Mouse (Mus musculus) WW6 (cell line): ENCODE results near the gene Fmod.

Experiments
- DNase-seq: peaks from one replicate; pipeline ENCODE4 v3.0.0-alpha.2; 2013; ENCODE audit warnings: low read depth, low spot score

Fmod gene

DNA sequence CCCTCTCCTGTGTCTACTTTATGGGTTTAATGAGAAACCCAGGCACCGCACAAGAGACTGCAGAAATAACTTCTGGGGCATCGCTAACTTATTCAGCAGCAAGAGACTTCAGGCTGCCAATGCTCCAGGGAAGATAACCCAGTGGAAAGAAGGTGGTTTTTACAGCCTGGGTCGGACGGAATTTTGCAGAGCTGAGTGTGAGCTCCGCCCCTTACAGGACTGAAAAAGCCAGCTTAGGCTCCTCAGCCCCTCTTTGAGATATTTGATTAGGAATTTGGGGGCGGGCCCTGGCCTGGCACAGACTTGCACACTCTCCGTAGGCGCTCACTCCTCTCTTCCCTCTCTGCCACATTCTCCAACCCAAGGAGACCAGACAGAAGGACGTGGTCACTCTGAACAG is at the start of gene Fmod:
TSS of gene Fmod (plus strand) at position 83 of the 400 bp plus-strand sequence.
- DNase-seq: no peak

GRCm38 (mm10) chr1:133988845-133989244 is 48.2 kb upstream of the Fmod start:
- no peak for DNase-seq

DNA sequence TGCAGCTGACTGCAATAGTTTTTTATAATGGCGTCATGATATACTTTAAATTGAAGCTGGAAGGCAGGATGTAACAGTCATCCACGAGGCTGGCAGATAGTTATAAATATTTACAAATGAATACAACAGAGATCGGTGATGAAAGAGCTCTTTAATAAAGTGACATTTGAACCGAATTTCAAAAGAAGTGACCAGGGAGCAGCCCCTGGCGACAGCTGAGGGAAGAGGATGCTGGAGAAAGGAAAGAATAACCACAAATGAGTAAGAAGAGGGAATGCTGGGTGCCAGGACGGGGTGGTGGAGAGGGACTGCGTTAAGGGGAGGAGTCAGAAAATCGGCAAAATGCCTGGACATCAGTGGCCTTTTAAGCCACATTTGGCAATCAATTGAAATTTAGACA is 45.8 kb upstream of the Fmod start:
- no peak for DNase-seq

GRCm38 (mm10) chr1:134005490-134005889 is 31.6 kb upstream of the Fmod start:
- no peak for DNase-seq

- DNase-seq: no peak
Observed at GRCm38 (mm10) chr1:134006105-134006764, 30.8 kb upstream of the Fmod start.

DNA sequence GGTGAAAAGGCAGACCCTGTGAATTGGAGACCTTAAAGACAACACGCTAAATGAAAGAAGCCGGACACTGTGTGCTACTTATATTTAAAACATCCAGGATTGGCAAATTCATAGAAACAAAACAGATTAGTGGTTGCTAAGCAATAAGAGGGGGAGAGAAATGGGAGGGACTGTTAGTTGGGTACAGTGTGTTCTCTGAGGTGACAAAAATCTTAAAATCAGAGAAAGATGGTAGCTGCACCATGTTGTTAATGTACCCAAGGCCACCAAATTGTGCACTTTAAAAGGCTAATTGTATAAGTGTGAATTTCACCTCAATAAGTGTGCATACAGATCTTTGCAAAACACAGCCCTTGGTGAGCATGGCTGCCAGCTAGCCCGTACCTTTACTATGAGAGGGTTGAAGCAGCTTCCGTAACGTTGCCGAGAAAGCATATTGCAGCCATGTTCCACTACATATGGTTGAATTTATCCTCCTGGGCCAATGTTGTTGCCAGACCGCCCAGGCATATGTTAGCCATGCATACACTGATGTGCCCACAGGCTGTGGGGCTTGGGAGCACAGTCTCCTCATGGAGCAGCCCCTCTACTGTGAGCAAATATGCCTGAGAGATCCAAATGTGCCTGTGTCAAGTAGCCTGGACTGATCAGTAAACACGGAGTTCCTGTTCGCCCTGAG is 12.6 kb upstream of the Fmod start:
- no peak for DNase-seq

DNA sequence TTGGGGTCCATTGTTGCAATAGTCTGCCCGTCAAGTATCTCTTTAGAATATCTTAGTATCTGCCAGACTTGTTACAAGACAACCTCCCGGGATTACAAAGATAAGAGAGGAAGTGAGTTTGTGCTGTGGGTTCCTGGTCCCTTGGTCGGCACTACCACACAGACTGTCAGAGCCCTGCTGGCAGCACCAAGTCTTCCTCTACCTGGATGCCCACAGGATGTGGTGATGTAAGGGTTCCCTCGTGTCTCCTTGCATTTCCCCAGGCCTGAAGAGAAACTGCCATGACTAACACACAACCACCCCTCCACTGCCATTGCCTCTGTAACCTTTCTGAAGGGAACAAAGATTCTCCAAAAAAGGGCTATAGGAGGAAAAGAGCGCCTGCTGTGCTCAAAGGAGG is 11.1 kb upstream of the Fmod start:
- no peak for DNase-seq

DNA sequence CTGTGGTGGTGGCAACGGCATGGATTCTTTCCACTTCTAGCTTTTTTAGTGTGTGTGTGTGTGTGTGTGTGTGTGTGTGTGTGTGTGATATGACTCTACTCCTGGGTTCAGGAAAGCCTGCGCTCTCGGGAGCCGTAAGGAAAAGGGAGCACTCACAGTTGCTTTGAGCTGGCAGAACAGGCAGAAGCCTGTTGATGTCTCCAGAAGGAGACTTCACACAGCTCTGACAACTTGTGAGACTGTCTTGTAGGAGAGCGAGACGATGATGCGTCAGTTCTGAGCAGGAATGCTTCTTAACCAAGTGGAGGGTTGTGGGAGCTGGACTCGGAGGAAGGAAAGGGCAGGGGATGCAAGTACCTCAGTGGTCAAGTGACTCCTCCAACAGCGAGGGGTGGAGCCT is 10.3 kb upstream of the Fmod start:
- DNase-seq: no peak

GRCm38 (mm10) chr1:134028161-134028846 is 8.8 kb upstream of the Fmod start:
- DNase-seq: no peak

GRCm38 (mm10) chr1:134036492-134036891 is 562 bp upstream of the Fmod start:
- no peak for DNase-seq

DNA sequence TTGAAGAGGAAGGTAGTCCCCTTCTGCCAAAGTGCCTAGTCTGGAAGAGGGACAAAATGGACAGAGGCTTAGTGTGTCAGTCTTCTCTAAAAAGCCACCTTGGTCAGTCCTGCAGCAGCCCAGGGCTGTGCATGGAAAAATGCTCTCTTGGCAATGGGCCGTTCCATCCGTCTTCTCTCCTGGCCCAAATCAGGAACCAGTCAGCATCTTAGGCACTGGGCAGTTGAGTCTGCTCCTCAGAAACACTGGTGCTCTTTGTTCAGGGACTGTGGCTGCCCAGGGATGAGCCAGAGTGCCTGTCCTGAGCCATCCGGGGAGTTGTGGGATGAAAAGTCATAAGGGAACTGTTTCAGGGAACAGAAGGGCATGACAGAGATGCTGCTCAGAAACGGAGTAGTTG is 1.3 kb downstream of the Fmod start:
- DNase-seq: no peak

- no peak for DNase-seq
Observed at GRCm38 (mm10) chr1:134039361-134039760, 2.3 kb downstream of the Fmod start.

- no peak for DNase-seq
Observed at GRCm38 (mm10) chr1:134041900-134042299, 4.8 kb downstream of the Fmod start.

DNA sequence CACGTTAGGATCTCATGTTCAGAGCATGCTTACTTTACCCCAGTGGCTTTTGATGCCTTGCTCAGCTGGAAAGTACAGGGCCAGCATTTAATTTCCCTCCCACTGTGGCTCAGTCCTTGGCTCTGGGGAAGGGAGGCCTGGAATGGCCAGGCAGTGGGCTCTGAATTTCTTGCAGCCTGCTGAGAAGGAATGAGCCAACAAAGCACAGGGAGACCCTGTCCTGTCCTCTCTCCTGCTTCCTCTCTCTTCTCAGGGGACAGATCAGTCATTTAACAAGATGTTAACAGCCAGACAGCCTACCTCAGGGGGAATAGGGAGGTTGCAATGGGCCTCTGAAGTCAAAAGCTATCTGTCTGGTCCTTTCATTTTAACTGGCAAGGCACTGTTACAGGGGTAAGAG is 5.3 kb downstream of the Fmod start:
- no peak for DNase-seq

DNA sequence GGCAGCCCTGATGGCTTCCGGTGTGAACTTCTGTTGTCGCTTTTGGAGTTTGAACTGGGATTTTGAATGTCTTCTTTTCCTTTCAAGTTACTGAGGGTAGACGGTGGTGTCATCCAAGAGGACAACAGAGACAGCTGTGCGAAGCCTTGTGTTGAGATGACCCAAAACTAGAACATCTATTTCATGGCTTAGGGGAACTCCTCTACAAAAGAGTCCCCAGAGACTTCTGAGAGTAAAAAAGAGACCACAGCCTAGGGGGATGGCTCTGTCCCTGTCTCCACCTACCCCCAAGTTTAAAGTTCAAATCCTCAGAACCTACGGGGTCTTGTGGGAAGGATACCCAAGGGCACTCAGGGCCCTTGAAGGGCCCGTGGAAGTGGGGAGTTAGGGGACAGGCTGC is 7.8 kb downstream of the Fmod start:
- no peak for DNase-seq

- DNase-seq: no peak
Observed at GRCm38 (mm10) chr1:134045971-134046370, 8.9 kb downstream of the Fmod start.

GRCm38 (mm10) chr1:134046387-134046786 is 9.3 kb downstream of the Fmod start:
- no peak for DNase-seq

GRCm38 (mm10) chr1:134047431-134047830 is 10.4 kb downstream of the Fmod start:
- no peak for DNase-seq

DNA sequence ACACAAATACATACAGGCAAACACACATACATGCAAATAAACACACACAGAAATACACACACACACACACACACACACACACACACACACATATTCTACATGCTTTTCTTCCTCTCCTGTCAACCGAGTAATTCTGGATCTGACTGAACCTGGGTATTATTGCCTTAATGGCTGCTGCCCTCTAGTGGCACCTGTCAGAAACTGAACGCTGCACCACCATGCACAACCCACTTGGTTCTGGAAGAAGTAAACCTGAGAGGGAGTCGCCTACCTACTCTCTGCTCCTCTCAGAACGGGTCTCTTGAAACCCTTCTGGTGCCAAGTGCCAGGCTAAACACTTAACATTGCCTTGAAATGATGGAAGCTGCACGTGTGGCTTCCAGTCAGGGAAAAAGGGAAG is 11.7 kb downstream of the Fmod start:
- DNase-seq: no peak

GRCm38 (mm10) chr1:134049542-134049941 is 12.5 kb downstream of the Fmod start:
- DNase-seq: no peak

- peak; percentile 57 for DNase-seq
Observed at GRCm38 (mm10) chr1:134053207-134053606, 16.2 kb downstream of the Fmod start.

DNA sequence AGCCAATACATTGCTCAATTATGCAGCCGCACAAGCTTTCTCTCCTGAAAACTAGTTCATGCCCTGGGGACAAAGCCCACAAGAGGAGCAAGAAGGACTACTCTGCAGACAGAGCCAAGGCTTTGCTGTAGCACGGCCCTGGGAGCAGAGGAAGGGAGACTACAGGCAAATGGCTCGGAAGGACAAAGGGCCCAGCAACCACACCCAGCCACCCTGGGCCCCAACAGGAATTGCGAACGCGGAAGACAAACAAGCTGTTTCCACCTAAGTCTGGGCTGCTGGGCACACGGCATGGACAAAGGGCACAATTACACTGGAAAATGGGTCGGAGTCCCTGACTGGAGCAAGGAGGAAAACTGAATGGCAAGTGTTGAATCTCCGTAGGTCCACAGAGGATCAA is 18.0 kb downstream of the Fmod start:
- no peak for DNase-seq

DNA sequence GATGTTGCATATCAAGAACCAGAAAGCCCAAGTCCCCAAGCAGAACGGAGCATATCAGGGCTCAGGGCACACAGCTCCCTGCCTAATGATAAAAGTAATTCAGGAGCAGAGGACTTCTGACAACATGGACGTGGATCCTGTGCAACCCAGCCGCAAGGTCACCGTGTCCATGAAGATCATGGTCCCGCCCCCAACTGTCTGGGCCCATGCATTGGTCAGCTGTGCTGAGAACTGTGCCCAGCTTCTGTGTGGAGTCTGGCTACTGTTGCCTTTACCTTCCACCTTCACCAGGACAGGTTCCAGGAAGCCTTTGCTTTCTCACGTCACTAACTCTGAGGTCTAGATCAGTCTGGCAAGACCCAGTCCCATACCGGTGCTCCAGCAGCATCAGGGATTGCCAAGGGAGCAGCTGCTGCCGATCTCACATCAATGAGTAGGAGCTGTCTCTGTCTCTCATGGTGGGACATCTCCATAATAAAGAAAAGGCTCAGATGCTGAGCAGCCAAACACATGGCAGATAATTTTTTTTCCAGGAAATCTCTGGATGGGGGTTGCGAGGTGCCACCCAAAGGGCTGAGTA is 18.7 kb downstream of the Fmod start:
- no peak for DNase-seq
